Mouse (Mus musculus) thymus, postnatal 0 days (tissue): ENCODE measurements around the gene Card9. TPM values are rescaled to one million over a fixed set of nuclear protein-coding genes. Genes with fewer than 3 reads are reported as not detected.

Experiments
- DNase-seq: peaks from one replicate; pipeline ENCODE4 v3.0.0-alpha.2; 2015; ENCODE audit warnings: low spot score
- polyA plus RNA-seq: library from polyadenylated mRNA; unstranded; fragments of >200 nt; fragmentation: Nextera tagmentation; extraction: Ambion mirVana; gene quantifications from 2 replicates; pipeline ENCODE4 v1.2.1, GENCODE M21; 2015

Card9 gene
- polyA plus RNA-seq, 1 experiment from 2014 or later: 15.9 TPM

GRCm38 (mm10) chr2:26363481-26363880 is 2.8 kb upstream of the Card9 start:
- DNase-seq: no peak

- no peak for DNase-seq
Observed at GRCm38 (mm10) chr2:26362991-26363390, 2.3 kb upstream of the Card9 start.

- peak; percentile 27 for DNase-seq
Observed at GRCm38 (mm10) chr2:26359983-26360382, 735 bp downstream of the Card9 start.

- DNase-seq: no peak
Observed at GRCm38 (mm10) chr2:26358667-26359320, 1.9 kb downstream of the Card9 start.

- DNase-seq: no peak
Observed at GRCm38 (mm10) chr2:26357484-26357883, 3.2 kb downstream of the Card9 start.

GRCm38 (mm10) chr2:26356678-26357077 is 4.0 kb downstream of the Card9 start:
- DNase-seq: peak; percentile 27

GRCm38 (mm10) chr2:26356231-26356630 is 4.5 kb downstream of the Card9 start:
- peak; percentile 25 for DNase-seq

- DNase-seq: no peak
Observed at GRCm38 (mm10) chr2:26354401-26354800, 6.3 kb downstream of the Card9 start.

- DNase-seq: no peak
Observed at GRCm38 (mm10) chr2:26353066-26353980, 7.4 kb downstream of the Card9 start.

GRCm38 (mm10) chr2:26352291-26352910 is 8.3 kb downstream of the Card9 start:
- DNase-seq: peak; percentile 82

- peak; percentile 95 for DNase-seq
Observed at GRCm38 (mm10) chr2:26351358-26352290, 9.1 kb downstream of the Card9 start, which contains the start of gene Dnlz. TSS of gene Dnlz (minus strand) at chr2:26352110.

- no peak for DNase-seq
Observed at GRCm38 (mm10) chr2:26348241-26348640, 12.5 kb downstream of the Card9 start.

GRCm38 (mm10) chr2:26342609-26343490 is 17.9 kb downstream of the Card9 start:
- DNase-seq: peak; percentile 45

- DNase-seq: no peak
Observed at GRCm38 (mm10) chr2:26342044-26342443, 18.7 kb downstream of the Card9 start.

- DNase-seq: no peak
Observed at GRCm38 (mm10) chr2:26341510-26341981, 19.2 kb downstream of the Card9 start.

- DNase-seq: no peak
Observed at GRCm38 (mm10) chr2:26339204-26339551, 21.5 kb downstream of the Card9 start.

- no peak for DNase-seq
Observed at GRCm38 (mm10) chr2:26338302-26339203, 22.2 kb downstream of the Card9 start.

GRCm38 (mm10) chr2:26330702-26331101 is 30.0 kb downstream of the Card9 start:
- no peak for DNase-seq

- DNase-seq: no peak
Observed at GRCm38 (mm10) chr2:26330056-26330468, 30.7 kb downstream of the Card9 start.
